Mouse (Mus musculus) liver, embryonic 14.5 days (tissue): ENCODE results near the gene Gpr156. TPM values are rescaled to one million over a fixed set of nuclear protein-coding genes. Genes with fewer than 3 reads are reported as not detected.
"Not testable (repeated sequence)": the region's sequence is repeated elsewhere in the genome, so short reads cannot be mapped to it uniquely, and the experiment has no call there.

Source experiments
- ATAC-seq: fragments of 200-750 bp; cut with Nextera tagmentation; 2 replicates; pipeline ENCODE4 v1.8.0; 2017; ENCODE audit warnings: moderate number of reproducible peaks, mild to moderate bottlenecking, moderate library complexity; ENCODE audit not compliant: insufficient read depth
- DNase-seq, 3 experiments: peaks; one replicate each; pipeline ENCODE4 v3.0.0-alpha.2; 2012 to 2013; ENCODE audit warnings: low read depth in 3 of 3, low spot score in 3 of 3
- H3K27ac ChIP-seq: fragments of 300-500 bp; sonication (generic); 2 replicates; pipeline ENCODE4 v1.5.1; 2014; ENCODE audit warnings: moderate library complexity, mild to moderate bottlenecking, control low read depth, inconsistent platforms
- H3K27me3 ChIP-seq: fragments of 300-500 bp; sonication (generic); 2 replicates; pipeline ENCODE4 v1.6.1; 2014; ENCODE audit warnings: mild to moderate bottlenecking, low read length, moderate library complexity; ENCODE audit not compliant: control insufficient read depth, insufficient read depth
- H3K36me3 ChIP-seq: fragments of 300-500 bp; sonication (generic); replicated peaks from 2 replicates; pipeline ENCODE4 v1.6.1; 2014; ENCODE audit warnings: low read depth; ENCODE audit not compliant: control insufficient read depth, insufficient read depth
- H3K4me1 ChIP-seq, 2 experiments: fragments of 200-500 bp in 1 of 2; fragments of 300-500 bp in 1 of 2; sonication (generic) in 1 of 2; replicated peaks; 2 replicates each; pipeline ENCODE4 v1.6.1; 2012 to 2014; ENCODE audit warnings: antibody characterized with exemption in 1 of 2, inconsistent platforms in 1 of 2, low read length in 1 of 2; ENCODE audit not compliant: control insufficient read depth in 2 of 2, insufficient read depth in 2 of 2
- H3K4me2 ChIP-seq: fragments of 300-500 bp; sonication (generic); 2 replicates; pipeline ENCODE4 v1.6.1; 2014; ENCODE audit warnings: low read depth, mild to moderate bottlenecking, control low read depth, moderate library complexity
- H3K4me3 ChIP-seq, 2 experiments: fragments of 200-500 bp in 1 of 2; fragments of 300-500 bp in 1 of 2; sonication (generic) in 1 of 2; 2 replicates each; pipeline ENCODE4 v1.5.1; 2012 to 2014; ENCODE audit warnings: low read depth in 2 of 2, low read length in 2 of 2, mild to moderate bottlenecking in 2 of 2, control low read depth in 1 of 2, inconsistent platforms in 1 of 2, moderate library complexity in 1 of 2; ENCODE audit not compliant: insufficient read depth in 1 of 2
- H3K9ac ChIP-seq: fragments of 300-500 bp; sonication (generic); replicated peaks from 2 replicates; pipeline ENCODE4 v1.6.1; 2014; ENCODE audit warnings: mild to moderate bottlenecking, control low read depth, moderate library complexity
- H3K9me3 ChIP-seq: fragments of 300-500 bp; sonication (generic); 2 replicates; pipeline ENCODE4 v1.6.1; 2016; ENCODE audit warnings: low read length, mixed read lengths; ENCODE audit not compliant: control insufficient read depth
- CTCF ChIP-seq: IDR thresholded peaks from 2 replicates; pipeline ENCODE4 v1.5.1; 2016; ENCODE audit warnings: antibody characterized with exemption, low read depth, control low read depth
- EP300 ChIP-seq: IDR thresholded peaks from 2 replicates; pipeline ENCODE4 v1.6.1; 2016; ENCODE audit warnings: antibody characterized with exemption, low read depth
- WGBS: fragments of 180-500 bp; shearing (Covaris S2); extraction: QIAGEN DNeasy Blood & Tissue Kit; methylation state at CpG from one replicate; pipeline ENCODE4 v1.1.7; 2014; ENCODE audit not compliant: insufficient replicate concordance; 5-methylcytosine and 5-hydroxymethylcytosine counted together
- polyA plus RNA-seq, 2 experiments: library from polyadenylated mRNA; depleted of rRNA in 1 of 2; stranded (reverse) in 1 of 2; unstranded in 1 of 2; fragments of >200 nt; fragmentation: Nextera tagmentation in 1 of 2; extraction: Ambion mirVana in 1 of 2; gene quantifications; 2 replicates each; pipeline versions ENCODE4 v1.2.1 to v1.2.3; 2012 to 2014

The Gpr156 gene
- polyA plus RNA-seq, 2 experiments, result 0.01 TPM; not detected in 1

- DNase-seq (no peak), ATAC-seq (no peak)
- Histone ChIP-seq H3K9ac (no peak overlapping the region), H3K4me1 (no peaks in the 10 kb centered on the region), H3K27me3 (no peaks in the 10 kb centered on the region), H3K4me3 (no peak overlapping the region), H3K9me3 (no peaks in the 10 kb centered on the region), H3K27ac (no peak overlapping the region), H3K36me3 (no peaks in the 10 kb centered on the region), H3K4me2 (no peak overlapping the region)
- WGBS, result 66% methylated on average over 14 of the region's 14 CpGs
- TF ChIP-seq EP300 (no peak), CTCF (no peak)
These were observed 39.9 kb downstream of the Gpr156 start for GRCm38 (mm10) chr16:37956076-37956676.

- Histone ChIP-seq H3K27ac (no peak overlapping the region), H3K9ac (no peak overlapping the region), H3K36me3 (no peaks in the 10 kb centered on the region), H3K9me3 (no peaks in the 10 kb centered on the region), H3K4me1 (no peaks in the 10 kb centered on the region), H3K4me3 (no peak overlapping the region), H3K4me2 (no peak overlapping the region), H3K27me3 (no peaks in the 10 kb centered on the region)
- WGBS, result 38% methylated on average over 4 of the region's 4 CpGs
- no peak for DNase-seq
- TF ChIP-seq CTCF (no peak), EP300 (no peak)
- no peak for ATAC-seq
These were observed 40.5 kb downstream of the Gpr156 start for GRCm38 (mm10) chr16:37956751-37957150.

GRCm38 (mm10) chr16:37962696-37963095 lies 46.4 kb downstream of the Gpr156 start:
- H3K4me1 ChIP-seq, H3K4me3 ChIP-seq, H3K9ac ChIP-seq, H3K27ac ChIP-seq, H3K4me2 ChIP-seq, H3K36me3 ChIP-seq, ATAC-seq, H3K9me3 ChIP-seq, DNase-seq, H3K27me3 ChIP-seq: not testable (repeated sequence)
- WGBS, result 52% methylated on average over 4 of the region's 4 CpGs

- no peak for DNase-seq
- WGBS, result 17% methylated on average over 15 of the region's 15 CpGs
- no peak for TF ChIP-seq CTCF
- no peak for TF ChIP-seq EP300
- H3K9ac ChIP-seq, result no peak overlapping the region
- no peaks in the 10 kb centered on the region for H3K9me3 ChIP-seq
- peaks cover 0 to 7% of the 10 kb centered on the region in 2 experiments; a peak in 2 of 4 replicates for H3K4me1 ChIP-seq
- no peak overlapping the region for H3K27ac ChIP-seq
- H3K27me3 ChIP-seq, result no peaks in the 10 kb centered on the region
- no peaks in the 10 kb centered on the region for H3K36me3 ChIP-seq
- no peak for ATAC-seq
- H3K4me3 ChIP-seq, result no peak overlapping the region
- H3K4me2 ChIP-seq, result peak overlapping the region; percentile 6; the same call in 1 of the 2 replicates
These were observed 47.3 kb downstream of the Gpr156 start for GRCm38 (mm10) chr16:37963331-37964281.

GRCm38 (mm10) chr16:37964380-37965070 lies 48.2 kb downstream of the Gpr156 start:
- H3K9me3 ChIP-seq, result no peaks in the 10 kb centered on the region
- 36% methylated on average over 4 of the region's 4 CpGs for WGBS
- H3K4me3 ChIP-seq, result no peak overlapping the region
- TF ChIP-seq EP300, result no peak
- no peak for TF ChIP-seq CTCF
- peaks cover 0 to 7% of the 10 kb centered on the region in 2 experiments; a peak in 2 of 4 replicates for H3K4me1 ChIP-seq
- H3K27ac ChIP-seq, result no peak overlapping the region
- DNase-seq, result no peak
- no peaks in the 10 kb centered on the region for H3K36me3 ChIP-seq
- no peak overlapping the region for H3K9ac ChIP-seq
- H3K4me2 ChIP-seq, result no peak overlapping the region
- no peak for ATAC-seq
- H3K27me3 ChIP-seq, result no peaks in the 10 kb centered on the region
